Mouse (Mus musculus) liver, embryonic 16.5 days (tissue): ENCODE measurements around the gene Gsto2. TPM values are rescaled to one million over a fixed set of nuclear protein-coding genes. Genes with fewer than 3 reads are reported as not detected.

Experiments used
- ATAC-seq: fragments of 200-750 bp; cut with Nextera tagmentation; 2 replicates; pipeline ENCODE4 v1.8.0; 2017; ENCODE audit warnings: low read depth, mild to moderate bottlenecking, moderate number of reproducible peaks, moderate library complexity
- H3K27ac ChIP-seq: fragments of 300-500 bp; sonication (generic); 2 replicates; pipeline ENCODE4 v1.5.1; 2014; ENCODE audit warnings: mild to moderate bottlenecking, low read length
- H3K27me3 ChIP-seq: fragments of 300-500 bp; sonication (generic); 2 replicates; pipeline ENCODE4 v1.6.1; 2014; ENCODE audit warnings: low read depth, low read length, mixed read lengths; ENCODE audit not compliant: control insufficient read depth, insufficient read depth
- H3K36me3 ChIP-seq: fragments of 300-500 bp; sonication (generic); 2 replicates; pipeline ENCODE4 v1.6.1; 2014; ENCODE audit warnings: mild to moderate bottlenecking; ENCODE audit not compliant: control insufficient read depth, insufficient read depth
- H3K4me1 ChIP-seq: fragments of 300-500 bp; sonication (generic); 2 replicates; pipeline ENCODE4 v1.6.1; 2014; ENCODE audit warnings: low read depth, low read length, mixed read lengths; ENCODE audit not compliant: control insufficient read depth
- H3K4me2 ChIP-seq: fragments of 300-500 bp; sonication (generic); 2 replicates; pipeline ENCODE4 v1.6.1; 2014; ENCODE audit warnings: low read depth, low read length, mixed read lengths
- H3K4me3 ChIP-seq: fragments of 300-500 bp; sonication (generic); 2 replicates; pipeline ENCODE4 v1.5.1; 2014; ENCODE audit warnings: low read depth, mild to moderate bottlenecking, low read length
- H3K9ac ChIP-seq: fragments of 300-500 bp; sonication (generic); 2 replicates; pipeline ENCODE4 v1.6.1; 2014; ENCODE audit warnings: low read depth, low read length
- H3K9me3 ChIP-seq: fragments of 300-500 bp; sonication (generic); replicated peaks from 2 replicates; pipeline ENCODE4 v1.6.1; 2016; ENCODE audit warnings: low read length; ENCODE audit not compliant: control insufficient read depth
- WGBS: fragments of 180-500 bp; shearing (Covaris S2); extraction: QIAGEN DNeasy Blood & Tissue Kit; methylation state at CpG from one replicate; pipeline ENCODE4 v1.1.7; 2014; ENCODE audit not compliant: insufficient replicate concordance; 5-methylcytosine and 5-hydroxymethylcytosine counted together
- polyA plus RNA-seq: library from polyadenylated mRNA; unstranded; fragments of >200 nt; fragmentation: Nextera tagmentation; extraction: Ambion mirVana; gene quantifications from 2 replicates; pipeline ENCODE4 v1.2.1, GENCODE M21; 2015

The Gsto2 gene
- polyA plus RNA-seq, 1 experiment from 2014 or later, result 0.07 TPM

DNA sequence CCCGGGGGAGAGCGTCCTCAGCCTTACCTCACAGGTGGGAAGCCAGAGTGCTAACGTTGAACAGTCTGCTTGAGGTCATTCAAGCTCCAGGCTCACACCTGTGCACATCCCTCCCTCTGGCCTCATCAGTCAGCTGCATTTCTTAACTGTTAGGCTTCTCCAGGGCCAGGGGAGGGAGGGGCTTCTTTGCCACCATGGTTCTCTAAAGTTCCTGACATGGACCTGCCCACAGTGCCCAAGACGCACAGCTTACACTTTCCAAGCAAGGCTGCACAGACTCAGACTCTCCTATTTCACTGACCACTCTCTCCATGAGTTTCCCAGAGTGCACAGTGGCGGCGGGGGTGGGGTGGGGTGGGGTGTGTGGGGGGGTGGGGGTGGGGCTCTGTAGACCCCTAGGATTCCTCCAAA lies 43.6 kb downstream of the Gsto2 start:
- no peak overlapping the region for H3K4me3 ChIP-seq
- no peaks in the 10 kb centered on the region for H3K27me3 ChIP-seq
- WGBS, result 30% methylated on average over 6 of the region's 6 CpGs
- no peaks in the 10 kb centered on the region for H3K9me3 ChIP-seq
- no peak overlapping the region for H3K27ac ChIP-seq
- no peaks in the 10 kb centered on the region for H3K36me3 ChIP-seq
- H3K4me1 ChIP-seq, result peaks cover 35% of the 10 kb centered on the region
- ATAC-seq, result no peak
- H3K9ac ChIP-seq, result no peak overlapping the region
- peak overlapping the region; percentile 12 for H3K4me2 ChIP-seq

GRCm38 (mm10) chr19:47909387-47910116 lies 44.2 kb downstream of the Gsto2 start:
- H3K9ac ChIP-seq, result no peak overlapping the region
- 18% methylated on average over 10 of the region's 10 CpGs for WGBS
- no peak for ATAC-seq

GRCm38 (mm10) chr19:47910117-47910618 lies 44.8 kb downstream of the Gsto2 start:
- H3K27ac ChIP-seq, result 0 out of 2 replicates have a peak overlapping the region, but pooled peaks have one; percentile 53
- no peaks in the 10 kb centered on the region for H3K9me3 ChIP-seq
- peaks cover 33% of the 10 kb centered on the region for H3K4me1 ChIP-seq
- no peak overlapping the region for H3K9ac ChIP-seq
- H3K4me3 ChIP-seq, result no peak overlapping the region
- WGBS, result 16% methylated on average over 4 of the region's 4 CpGs
- no peaks in the 10 kb centered on the region for H3K36me3 ChIP-seq
- H3K4me2 ChIP-seq, result peak overlapping the region; percentile 12; the same call in 1 of the 2 replicates
- peak; percentile 39 for ATAC-seq
- H3K27me3 ChIP-seq, result no peaks in the 10 kb centered on the region

More at GRCm38 (mm10) chr19:47909387-47910116, 44.2 kb downstream of the Gsto2 start:
- H3K36me3 ChIP-seq, result no peaks in the 10 kb centered on the region
- H3K4me1 ChIP-seq, result peaks cover 35% of the 10 kb centered on the region
- no peaks in the 10 kb centered on the region for H3K27me3 ChIP-seq
- H3K27ac ChIP-seq, result no peak overlapping the region
- peak overlapping the region; percentile 12 for H3K4me2 ChIP-seq
- H3K9me3 ChIP-seq, result no peaks in the 10 kb centered on the region
- H3K4me3 ChIP-seq, result peak overlapping the region; percentile 24; the same call in 1 of the 2 replicates

GRCm38 (mm10) chr19:47910751-47911150 lies 45.4 kb downstream of the Gsto2 start:
- H3K4me1 ChIP-seq, result peaks cover 33% of the 10 kb centered on the region
- H3K9me3 ChIP-seq, result no peaks in the 10 kb centered on the region
- no peak overlapping the region for H3K4me3 ChIP-seq
- 68% methylated on average over 4 of the region's 4 CpGs for WGBS
- 0 out of 2 replicates have a peak overlapping the region, but pooled peaks have one; percentile 53 for H3K27ac ChIP-seq
- no peak overlapping the region for H3K9ac ChIP-seq
- no peaks in the 10 kb centered on the region for H3K36me3 ChIP-seq
- no peak for ATAC-seq
- no peak overlapping the region for H3K4me2 ChIP-seq
- H3K27me3 ChIP-seq, result no peaks in the 10 kb centered on the region

DNA sequence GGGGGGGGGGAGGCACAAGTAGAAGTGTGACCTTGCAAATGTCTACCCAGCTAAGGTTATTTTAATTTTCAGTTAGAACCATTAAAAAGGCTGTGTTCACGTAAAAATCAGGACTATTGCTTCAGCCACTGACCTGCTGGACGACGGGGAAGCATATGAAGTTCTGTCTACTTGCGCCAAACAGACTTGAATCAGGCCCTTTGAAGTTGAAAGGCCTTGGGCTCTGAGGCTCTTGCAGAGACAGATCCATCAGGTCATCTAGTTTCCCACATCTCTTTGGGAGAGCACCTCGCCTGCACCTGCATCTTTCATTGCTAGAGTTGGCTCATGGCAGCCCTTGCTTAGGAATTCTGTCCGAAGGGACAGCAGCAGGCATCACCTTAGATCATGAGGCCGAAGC lies 48.0 kb downstream of the Gsto2 start:
- peaks cover 35% of the 10 kb centered on the region for H3K4me1 ChIP-seq
- WGBS, result 78% methylated on average over 7 of the region's 7 CpGs
- no peak overlapping the region for H3K4me2 ChIP-seq
- no peaks in the 10 kb centered on the region for H3K36me3 ChIP-seq
- no peak overlapping the region for H3K4me3 ChIP-seq
- H3K9me3 ChIP-seq, result no peaks in the 10 kb centered on the region
- H3K27me3 ChIP-seq, result no peaks in the 10 kb centered on the region
- no peak for ATAC-seq
- H3K9ac ChIP-seq, result no peak overlapping the region
- H3K27ac ChIP-seq, result no peak overlapping the region

DNA sequence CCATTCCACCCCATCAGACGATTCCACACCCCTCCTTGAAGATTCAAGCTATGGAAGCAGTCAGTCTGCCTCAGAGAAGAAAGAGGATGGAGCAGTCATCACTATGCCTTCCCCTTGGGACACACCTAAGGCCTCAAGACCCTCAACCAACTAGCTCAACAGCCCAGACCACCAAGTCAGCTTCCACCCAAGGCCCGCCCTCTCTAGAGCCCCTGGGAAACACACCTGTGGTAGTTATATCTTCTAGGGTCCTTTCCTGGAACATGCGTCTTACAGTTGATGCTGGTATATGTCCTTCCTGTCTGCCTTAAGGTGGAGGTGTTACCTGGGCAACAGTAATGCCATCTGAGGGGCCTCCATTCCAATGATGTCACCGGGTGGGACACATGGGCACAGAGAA lies 48.9 kb downstream of the Gsto2 start:
- Histone ChIP-seq H3K9ac (no peak overlapping the region), H3K9me3 (no peaks in the 10 kb centered on the region), H3K36me3 (no peaks in the 10 kb centered on the region), H3K27me3 (no peaks in the 10 kb centered on the region), H3K4me1 (peaks cover 30% of the 10 kb centered on the region), H3K4me3 (no peak overlapping the region), H3K4me2 (no peak overlapping the region), H3K27ac (no peak overlapping the region)
- 67% methylated on average over 4 of the region's 4 CpGs for WGBS
- ATAC-seq, result no peak

DNA sequence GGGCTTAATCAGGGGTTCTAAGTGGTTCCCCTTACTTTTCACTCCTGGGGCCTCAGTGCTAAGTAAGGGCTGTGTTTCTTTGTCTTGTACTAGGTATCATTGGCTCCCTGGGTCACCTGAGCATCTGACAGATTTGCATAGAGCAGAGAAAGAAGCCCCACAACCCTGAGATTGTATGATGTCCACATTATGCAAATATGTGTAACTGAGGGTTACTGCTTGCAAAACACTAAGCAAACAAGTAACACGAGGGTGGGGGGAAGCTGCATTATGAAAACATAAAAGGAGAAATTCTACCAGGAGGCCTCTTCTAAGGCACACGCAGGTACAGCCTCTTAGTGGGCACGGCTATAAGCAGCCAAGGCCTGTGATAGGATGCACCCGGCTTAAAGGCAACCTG lies 49.9 kb downstream of the Gsto2 start:
- Histone ChIP-seq H3K9me3 (no peaks in the 10 kb centered on the region), H3K4me1 (peaks cover 26% of the 10 kb centered on the region), H3K27ac (no peak overlapping the region), H3K27me3 (no peaks in the 10 kb centered on the region), H3K36me3 (no peaks in the 10 kb centered on the region), H3K4me2 (no peak overlapping the region), H3K9ac (no peak overlapping the region), H3K4me3 (no peak overlapping the region)
- WGBS, result 50% methylated on average over 4 of the region's 4 CpGs
- no peak for ATAC-seq

DNA sequence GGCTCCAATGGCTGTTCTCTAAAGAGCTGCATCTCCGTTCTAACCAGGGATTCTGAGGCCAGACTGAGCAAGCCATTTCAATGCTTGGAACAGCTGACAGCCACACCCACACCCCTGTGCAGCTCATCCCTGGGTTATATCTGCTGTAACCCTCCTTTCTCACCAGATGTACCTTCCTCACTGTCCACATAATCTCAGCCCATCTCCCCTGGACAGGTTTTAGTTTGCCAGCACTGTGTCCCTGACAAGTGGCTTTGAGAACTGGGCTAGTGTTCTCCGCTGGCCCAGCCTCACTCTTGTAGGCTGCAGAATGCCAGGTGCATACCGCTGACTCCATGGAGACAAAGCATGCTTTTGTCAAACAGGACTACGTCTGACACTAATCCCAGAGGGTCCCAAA lies 52.1 kb downstream of the Gsto2 start:
- 54% methylated on average over 4 of the region's 4 CpGs for WGBS
- Histone ChIP-seq H3K27ac (no peak overlapping the region), H3K4me1 (peaks cover 18% of the 10 kb centered on the region), H3K4me3 (peak overlapping the region; percentile 81), H3K4me2 (peak overlapping the region; percentile 87), H3K9ac (no peak overlapping the region), H3K9me3 (no peaks in the 10 kb centered on the region), H3K36me3 (no peaks in the 10 kb centered on the region), H3K27me3 (no peaks in the 10 kb centered on the region)
- ATAC-seq, result no peak

DNA sequence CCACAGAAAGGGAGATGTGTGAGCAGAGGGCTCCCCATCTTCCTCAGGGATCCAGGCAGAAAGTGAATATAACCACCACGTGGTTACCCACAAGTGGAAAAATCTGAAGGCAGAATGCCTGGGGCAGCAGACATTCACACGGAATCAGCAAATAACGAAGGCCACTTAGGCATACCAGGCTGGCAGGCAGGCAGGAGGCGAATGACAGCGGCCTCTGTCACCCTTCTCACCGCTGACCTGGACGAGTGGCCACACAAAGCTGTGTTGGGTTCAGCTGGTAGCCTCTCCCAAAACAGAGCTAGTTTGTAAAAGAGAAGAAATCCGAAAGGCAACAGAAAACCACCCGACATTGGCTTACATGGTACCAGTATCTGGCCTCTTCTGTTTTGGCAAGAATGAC lies 52.7 kb downstream of the Gsto2 start:
- 23% methylated on average over 9 of the region's 9 CpGs for WGBS
- no peak for ATAC-seq
- H3K4me2 ChIP-seq, result peak overlapping the region; percentile 87
- H3K27me3 ChIP-seq, result no peaks in the 10 kb centered on the region
- H3K27ac ChIP-seq, result 0 out of 2 replicates have a peak overlapping the region, but pooled peaks have one; percentile 77
- H3K36me3 ChIP-seq, result no peaks in the 10 kb centered on the region
- H3K4me1 ChIP-seq, result peaks cover 18% of the 10 kb centered on the region
- H3K9ac ChIP-seq, result peak overlapping the region; percentile 85
- H3K9me3 ChIP-seq, result no peaks in the 10 kb centered on the region
- peak overlapping the region; percentile 81 for H3K4me3 ChIP-seq
